Mouse (Mus musculus) activated CD4-positive, CD25-positive, alpha-beta regulatory T cell, adult 4 months (primary cell): ENCODE results near the gene Sowahd. TPM values are rescaled to one million over a fixed set of nuclear protein-coding genes. Genes with fewer than 3 reads are reported as not detected.
A peak's percentile ranks its signal among the peaks of the same experiment; 100 is the strongest.
"Not testable (repeated sequence)": the region's sequence is repeated elsewhere in the genome, so short reads cannot be mapped to it uniquely, and the experiment has no call there.

Experiments
- ATAC-seq: one replicate; pipeline ENCODE4 v1.8.0; 2017
- polyA plus RNA-seq, 2 experiments: library from polyadenylated mRNA; unstranded; fragments of 100-300 nt; shearing (Covaris generic); gene quantifications; one replicate each; pipeline ENCODE4 v1.2.1; 2017

The Sowahd gene
- polyA plus RNA-seq = not detected

DNA sequence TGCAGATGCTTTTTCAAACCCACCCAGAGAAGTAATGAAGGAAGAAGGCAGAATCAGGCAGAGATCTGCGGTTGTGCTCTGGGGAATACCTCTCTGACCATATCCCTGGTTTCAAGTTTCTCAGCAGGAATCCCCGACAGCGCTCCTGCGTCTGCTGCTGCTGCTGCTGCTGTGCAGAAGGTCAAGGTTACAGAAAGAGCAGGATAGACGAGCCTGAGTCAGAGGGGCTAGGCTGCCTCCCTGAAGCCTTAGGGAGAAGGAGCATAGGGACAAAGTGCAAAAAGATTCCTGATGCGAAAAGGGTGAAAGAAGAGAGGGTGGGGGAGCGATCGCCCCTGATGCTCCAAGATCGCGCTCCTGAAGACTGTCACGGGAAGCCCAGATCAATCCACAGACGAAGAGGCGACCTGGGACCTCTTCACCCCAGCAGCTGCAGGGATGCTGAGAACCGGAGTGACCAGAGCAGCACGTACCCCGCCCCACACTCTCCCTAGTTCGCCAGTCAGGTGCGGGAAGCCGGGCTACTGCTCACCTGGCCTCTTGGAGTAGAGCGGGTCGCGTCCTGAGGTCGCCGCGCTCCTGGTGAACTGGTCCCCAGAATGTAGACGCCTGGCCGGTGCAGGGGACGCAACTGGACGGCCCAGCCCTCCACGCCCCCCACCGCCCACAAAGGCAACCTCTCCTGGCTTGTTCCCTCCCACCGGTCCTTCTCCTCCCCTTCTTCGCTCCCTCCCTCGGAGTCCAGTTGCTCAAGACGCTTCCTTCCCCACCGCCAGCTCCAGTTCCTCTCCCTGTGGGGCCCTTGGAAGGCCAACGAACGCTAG, at the start of gene Sowahd:
Gene Sowahd, plus strand, starts transcription at position 780 of the 824 bp plus-strand sequence.
- no peak for ATAC-seq

DNA sequence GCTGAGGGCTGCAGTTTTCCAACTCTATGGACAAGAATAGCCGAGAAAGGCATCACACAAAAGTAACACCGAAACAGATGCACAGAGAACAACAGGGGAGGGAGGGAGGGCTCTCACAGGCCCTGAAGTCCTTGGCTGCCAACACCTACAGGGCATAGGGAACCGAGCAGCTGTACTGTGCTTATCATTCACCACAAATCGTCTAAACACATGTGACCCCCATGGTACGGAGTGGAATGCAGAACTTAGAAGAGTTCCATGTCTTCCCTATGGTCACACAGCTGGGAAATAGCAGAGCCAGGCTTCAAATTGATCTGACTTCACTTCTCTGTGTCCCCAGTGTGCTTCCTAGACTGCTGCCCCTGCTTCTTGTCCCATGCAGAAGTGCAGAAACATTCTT, 34.8 kb upstream of the Sowahd start:
- no peak for ATAC-seq

DNA sequence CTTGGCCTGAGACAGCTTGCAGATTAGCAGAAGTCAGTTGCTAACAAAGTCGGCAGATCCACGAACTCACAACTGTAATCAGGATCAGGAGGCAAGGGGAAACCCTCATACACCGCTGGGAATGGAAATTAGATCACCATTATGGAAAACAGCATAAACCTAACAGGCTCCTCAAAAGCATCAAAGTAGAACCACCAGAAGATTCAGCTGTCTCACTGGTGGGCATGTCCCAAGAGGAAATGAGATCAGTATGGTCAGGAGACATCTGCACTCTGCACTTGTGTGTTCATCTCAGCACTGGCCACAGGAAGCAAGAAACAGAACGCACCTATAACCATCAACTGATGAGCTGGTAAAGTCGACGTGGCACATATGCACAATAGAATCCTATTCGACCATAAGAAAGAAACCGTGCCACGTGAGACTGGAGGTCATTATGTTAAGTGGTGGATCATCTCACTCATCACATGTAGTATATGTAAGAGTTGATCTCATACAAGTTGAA, 30.4 kb upstream of the Sowahd start:
- ATAC-seq = no peak

DNA sequence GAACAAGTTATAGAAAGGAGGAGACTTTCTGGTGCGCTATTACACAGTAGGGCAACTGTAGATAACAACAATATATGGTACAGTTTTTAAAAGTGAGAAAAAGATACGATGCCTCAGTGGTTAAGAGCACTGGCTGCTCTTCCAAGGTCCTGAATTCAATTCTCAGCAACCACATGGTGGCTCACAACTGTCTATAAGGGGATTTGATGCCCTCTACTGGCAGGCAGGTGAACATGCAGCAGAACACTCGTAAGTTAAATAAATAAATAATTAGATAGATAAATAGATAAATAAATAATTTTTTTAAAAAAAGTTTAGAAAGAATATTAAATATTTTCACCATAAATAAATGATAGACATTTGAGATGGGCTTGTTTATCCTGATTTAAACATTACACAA, 29.6 kb upstream of the Sowahd start:
- no peak for ATAC-seq

DNA sequence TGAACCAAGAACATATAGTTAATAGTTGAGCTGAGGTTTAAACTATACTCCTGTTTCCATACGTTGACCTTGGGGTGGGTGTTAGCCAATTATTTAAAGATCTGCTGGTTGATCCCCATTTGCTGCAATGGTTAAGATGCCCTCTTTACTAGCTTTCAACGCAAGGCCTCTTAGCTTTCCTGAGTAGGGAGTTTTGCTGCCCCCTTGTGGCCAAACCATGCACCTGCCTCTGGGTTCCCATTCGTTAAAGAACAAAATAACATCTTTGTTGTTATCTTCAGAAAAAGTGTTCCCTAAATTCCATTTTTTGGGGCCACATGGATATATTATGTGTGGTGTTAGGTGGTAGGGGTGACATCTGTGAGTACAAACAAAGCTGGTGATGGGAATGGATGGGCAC, 26.0 kb upstream of the Sowahd start:
- peak; percentile 40 for ATAC-seq

DNA sequence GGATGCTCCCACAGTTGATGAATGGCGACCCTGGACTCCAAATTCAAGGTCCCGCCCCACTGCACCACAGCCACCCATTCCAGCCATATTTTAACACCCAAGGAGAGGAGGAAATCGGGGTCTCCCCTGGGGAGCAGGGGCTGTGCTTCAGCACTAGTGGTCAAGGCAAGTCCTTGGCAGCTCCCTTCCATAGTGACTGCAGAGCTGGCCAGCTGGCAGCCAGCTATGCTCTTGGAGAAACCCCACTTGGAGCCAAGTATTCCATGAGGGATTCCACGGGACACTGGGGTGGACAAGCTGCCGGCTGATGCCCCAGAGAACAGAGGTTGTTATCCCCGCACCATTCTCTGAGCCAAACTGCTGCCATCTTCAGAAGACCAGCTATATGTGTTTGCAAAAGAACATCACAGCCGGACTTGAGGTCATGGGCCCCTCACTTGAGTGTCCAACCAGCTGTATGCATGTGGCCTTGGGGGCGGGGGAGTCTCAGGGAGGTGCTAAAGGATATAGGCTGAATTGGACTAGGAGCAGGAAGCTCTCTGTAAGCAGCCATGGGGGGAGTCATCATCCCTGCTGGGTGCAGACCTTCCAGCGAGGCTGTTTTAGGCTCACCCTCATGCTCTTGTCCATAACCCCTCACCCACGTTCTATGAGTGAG, 24.9 kb upstream of the Sowahd start:
- ATAC-seq = no peak

DNA sequence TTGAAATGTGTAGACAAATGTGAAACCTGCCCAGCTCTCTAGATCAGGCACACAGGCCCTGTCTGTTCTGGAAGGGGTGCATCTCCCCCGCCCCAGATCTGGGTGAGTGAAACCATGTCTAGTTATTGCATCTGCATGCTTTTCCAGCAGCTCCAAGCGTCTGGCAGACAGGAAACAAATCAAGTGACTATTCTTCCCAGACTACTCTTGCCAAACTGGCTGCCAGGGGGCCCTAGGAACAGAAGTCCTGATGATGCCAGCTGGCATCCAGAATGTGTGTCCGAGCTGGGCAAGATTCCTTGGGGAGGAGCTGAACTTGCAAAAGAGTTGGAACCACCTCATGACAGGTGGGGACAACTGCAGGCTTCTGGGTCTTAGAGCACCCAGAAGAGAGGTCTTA, 20.3 kb upstream of the Sowahd start:
- ATAC-seq = no peak

DNA sequence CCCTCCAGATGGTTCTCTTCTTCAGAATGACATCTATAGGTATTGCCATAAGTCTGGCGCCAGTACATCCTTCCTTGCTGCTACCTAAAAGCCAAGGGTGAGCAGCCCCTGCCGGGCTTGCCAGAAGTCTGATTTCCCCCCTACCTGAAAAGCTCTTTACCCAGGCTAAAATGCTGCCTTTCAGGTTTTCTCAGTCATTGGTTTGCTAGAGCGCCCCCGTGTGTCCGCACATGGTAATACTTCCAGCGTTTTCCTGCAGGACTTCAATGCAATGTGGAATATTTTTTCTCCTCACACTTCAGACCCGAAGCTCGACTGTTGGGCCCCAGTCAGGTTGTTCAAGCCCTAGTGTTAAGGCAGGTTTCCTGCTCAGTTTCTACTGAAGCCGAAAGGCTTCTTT, 5.9 kb upstream of the Sowahd start:
- no peak for ATAC-seq

DNA sequence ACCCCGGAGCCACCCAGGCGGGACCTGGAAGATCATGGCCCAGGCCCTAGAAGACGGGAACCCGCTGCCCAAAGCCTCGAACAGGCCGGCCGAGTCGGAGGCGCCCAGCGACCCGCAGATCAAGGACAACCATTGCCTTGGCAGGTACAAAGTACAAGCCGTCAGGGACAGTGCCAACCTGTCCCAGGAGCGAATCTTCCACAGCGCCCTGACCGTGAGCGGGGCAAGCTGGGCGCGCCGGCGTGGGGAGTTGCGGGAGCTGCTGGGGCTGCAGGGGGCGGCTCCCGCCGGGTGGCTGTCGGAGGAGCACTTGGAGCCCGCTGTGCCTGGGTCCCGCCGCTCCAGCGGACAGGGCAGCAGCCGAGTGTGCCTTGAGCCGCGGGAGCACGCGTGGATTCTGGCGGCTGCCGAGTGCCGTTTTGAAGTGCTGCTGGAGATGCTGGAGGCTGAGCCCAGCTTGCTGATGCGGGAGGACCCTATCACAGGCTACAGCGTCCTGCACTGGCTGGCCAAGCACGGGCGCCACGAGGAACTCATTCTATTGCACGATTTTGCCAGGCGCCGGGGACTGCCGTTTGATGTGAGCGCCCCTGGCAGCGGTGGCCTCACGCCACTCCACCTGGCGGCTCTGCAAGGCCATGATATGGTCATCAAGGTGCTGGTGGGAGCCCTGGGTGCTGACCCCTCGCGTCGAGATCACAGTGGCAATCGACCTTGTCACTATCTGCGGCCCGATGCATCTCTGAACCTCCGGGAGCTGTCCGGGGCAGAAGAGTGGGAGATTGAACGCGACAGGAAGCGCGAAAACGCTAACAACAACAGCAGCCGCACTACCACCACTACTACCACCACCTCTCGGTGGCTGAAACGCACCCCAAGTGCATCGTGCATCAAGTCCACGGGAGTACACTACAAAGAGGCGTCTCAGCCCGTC, 512 bp downstream of the Sowahd start:
- no peak for ATAC-seq

DNA sequence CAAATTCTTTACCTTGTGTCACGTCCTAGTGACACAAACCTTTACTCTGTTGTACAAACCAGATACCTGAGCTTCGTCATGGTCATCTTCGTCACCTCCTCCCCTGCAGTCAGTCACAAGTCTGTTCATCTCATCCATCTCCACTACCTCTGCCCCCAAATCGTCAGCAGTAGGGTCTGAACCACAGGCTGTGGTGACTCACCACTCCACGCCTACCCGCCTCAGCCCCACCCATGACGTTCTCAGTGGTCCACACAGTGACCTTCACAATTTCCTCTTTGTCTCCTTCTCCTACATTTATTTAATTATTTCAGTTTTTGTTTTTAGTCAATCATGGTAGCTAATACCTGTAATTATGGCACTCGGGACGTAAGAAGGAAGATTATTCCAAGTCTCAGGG, 15.3 kb downstream of the Sowahd start:
- no peak for ATAC-seq

DNA sequence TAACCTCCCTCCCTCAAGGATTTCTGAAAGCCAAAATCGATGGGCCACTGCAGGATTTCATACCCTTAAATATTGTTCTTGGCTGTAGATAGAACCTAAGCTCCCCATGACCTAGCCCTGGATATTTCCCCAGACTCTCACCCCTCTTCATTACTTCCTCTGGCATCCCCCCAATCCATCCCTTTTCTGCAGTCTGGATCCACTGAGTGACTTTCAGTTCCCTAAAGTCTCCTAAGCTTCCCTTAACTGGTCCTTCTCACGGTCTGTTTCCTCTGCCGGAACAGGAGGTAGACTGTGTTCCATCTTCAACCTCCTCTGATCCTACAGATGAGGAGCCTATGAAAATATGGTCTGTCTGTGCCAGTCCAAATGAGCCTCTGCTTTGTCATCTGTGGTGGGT, 18.7 kb downstream of the Sowahd start:
- no peak for ATAC-seq

DNA sequence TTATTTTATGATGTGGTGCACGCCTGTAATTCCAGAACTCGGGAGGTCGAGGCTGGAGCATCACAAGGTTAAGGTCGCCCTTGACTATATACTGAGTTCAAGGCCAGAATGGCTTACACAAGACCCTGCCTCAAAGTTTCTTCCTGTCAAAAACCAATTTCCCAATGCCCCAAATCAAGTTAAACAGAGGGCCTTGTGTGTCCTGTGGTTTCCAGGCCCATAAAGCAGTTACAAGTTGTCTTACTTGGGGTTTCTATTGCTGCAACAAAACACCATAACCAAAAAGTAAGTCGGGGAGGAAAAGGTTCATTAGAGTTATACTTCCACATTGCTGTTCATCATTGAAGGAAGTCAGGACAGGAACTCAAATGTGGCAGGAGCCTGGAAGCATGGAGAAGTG, 20.1 kb downstream of the Sowahd start:
- ATAC-seq = no peak

DNA sequence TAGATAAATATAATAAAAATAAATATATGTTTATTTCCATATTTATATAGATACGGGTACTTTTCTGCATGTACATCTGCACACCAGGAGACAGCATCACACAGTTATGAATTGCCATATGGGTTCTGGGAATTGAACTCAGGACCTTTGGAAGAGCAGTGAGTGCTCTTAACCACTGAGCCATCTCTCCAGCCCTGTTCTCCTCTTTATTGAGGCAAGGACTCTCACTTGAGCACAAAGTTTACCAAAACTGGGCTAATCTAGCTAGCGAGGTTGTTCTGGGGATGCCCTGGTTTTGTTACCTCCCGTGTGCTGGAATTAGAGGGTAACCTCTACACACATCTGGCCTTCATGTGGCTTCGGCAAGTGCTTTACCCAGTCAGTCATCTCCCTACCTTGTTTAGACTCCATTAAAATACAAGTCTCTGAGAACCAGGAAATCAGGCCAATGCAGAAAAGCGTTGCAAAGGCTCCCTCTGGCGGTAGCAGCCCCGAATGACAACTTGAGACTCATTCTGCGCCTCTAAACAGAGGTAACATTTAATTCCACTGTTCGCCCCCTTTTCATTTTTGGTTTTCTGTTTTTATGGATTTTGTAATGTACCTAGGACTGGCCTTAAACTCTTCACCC, 25.7 kb downstream of the Sowahd start:
- ATAC-seq = peak; percentile 57

DNA sequence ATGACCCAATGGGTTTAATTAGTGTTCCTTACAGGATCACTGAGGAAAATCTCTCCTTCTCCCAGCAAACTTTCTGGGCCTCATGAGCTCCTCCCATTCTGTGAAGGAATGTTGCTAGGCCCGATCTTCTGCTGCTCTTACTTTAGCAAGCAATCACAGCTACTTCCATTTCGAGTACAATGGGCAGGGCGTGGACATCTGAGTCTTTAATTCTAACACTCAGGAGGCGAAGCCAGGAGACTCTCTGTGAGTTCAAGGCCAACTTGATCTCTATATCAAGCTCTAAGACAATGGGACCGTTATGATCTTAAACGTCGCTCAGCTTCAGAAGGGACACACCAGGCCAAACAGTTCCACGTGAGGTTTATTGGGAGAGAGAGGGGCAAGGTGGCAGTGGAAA, 28.0 kb downstream of the Sowahd start:
- ATAC-seq = no peak

DNA sequence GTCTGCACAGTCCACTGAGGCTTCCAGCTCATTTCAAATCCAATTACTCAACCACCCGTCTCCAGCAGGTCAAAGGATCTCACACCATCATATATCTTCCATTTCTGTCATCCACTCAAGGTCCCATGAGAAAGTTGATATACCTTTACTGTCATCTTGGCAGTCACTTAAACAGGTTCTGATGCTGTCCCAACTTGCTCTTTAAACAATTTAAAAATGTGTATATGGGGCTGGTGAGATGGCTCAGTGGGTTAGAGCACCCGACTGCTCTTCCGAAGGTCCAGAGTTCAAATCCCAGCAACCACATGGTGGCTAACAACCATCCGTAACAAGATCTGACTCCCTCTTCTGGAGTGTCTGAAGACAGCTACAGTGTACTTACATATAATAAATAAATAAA, 31.7 kb downstream of the Sowahd start:
- not testable (repeated sequence) for ATAC-seq

DNA sequence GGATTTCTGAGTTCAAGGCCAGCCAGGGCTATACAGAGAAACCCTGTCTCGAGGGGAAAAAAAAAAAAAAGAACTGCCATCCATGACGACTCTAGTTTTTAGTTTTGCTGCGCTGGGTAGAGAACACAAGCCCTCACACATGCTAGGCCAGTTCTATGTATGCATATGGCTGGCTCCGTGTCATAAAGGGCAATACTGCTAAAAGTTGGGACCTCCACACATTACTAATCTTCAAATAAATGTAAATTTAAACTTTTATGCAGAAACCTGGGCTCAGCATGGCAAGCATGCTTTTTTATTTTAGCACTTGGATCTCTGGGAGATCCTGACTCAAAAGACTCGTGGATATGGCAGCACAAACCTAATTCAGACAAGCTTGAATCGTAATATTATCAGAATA, 32.5 kb downstream of the Sowahd start:
- no peak for ATAC-seq

DNA sequence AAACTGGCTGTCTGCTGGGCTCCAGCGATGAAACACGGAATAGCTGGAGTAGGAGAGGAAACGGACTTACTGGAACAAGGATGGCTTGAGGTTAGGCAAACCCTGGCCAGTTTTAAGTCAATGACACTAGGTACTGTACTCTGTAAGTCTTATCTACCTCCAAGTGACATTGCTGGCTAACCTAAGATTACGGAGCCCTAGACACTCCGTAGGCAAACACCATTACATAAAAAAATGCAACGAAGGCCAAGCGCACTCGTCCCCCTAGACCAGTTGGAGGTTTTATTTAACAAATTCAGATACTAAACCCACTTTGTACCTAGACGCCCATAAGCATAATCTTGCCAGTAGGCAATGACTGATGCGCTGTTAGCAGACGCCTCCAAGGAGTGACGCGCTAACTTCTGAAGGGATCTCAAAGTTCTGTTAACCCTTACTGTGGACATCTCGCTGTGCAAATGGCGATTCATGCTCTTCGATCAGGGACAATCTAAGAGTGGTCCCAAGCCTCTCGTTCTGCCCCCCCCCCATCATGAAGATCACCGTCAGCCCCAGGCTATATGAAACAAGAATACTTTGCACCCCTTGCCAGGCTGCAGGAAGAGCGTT, 35.8 kb downstream of the Sowahd start:
- peak; percentile 11 for ATAC-seq

DNA sequence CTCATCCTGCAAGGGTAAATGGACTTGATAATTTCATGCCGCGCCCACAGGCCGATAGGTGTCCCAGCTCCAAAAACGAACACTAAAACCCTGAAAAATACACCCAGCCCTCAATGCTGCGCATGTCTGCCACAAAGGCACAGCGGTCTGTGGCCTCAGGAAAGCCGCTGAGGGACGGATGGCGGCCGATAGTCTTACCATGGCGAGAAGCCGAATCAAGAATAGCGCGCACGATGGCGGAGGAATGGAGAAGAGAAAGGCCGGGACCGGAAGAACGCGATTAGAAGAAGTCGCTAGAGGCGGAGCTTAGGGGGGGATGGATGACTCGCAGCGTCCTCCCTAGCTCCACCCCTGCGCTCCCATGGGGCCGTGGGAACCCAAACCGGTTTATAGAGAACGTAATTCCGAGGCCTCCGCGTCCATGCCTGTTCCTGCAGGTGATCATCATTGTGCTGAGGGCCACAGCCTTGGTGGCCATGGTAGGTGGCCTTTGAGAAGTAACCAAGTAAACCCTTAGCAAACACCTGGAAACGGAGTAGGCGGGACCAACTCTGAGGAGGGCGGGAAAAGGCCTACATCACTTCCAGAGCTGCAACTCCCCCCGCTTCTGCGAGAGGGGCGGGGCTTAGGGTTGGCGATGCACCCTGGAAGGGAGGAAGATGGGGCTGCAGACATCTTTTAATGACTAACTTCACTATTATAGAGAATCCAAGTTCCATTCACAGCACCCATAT, 36.4 kb downstream of the Sowahd start, which contains the start of gene Rpl39:
Gene Rpl39, minus strand, starts transcription at position 476 of the 734 bp plus-strand sequence.
- ATAC-seq = peak; percentile 90

DNA sequence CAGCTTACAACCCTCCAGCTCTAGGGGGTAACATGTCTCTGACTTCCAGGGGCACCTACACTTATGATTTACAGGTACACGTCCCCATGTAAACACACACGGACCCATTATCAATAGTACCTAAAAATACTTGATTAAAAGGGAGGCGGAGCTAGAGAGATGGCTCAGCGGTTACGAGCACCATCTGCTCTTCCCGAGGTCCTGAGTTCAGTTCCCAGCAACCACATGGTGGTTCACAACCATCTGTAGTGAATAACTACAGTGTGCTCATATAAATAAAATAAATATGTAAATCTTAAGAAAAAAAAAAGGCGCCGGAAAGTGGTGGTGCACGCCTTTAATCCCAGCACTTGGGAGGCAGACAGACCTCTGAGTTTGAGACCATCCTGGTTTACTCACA, 37.0 kb downstream of the Sowahd start:
- peak; percentile 22 for ATAC-seq

DNA sequence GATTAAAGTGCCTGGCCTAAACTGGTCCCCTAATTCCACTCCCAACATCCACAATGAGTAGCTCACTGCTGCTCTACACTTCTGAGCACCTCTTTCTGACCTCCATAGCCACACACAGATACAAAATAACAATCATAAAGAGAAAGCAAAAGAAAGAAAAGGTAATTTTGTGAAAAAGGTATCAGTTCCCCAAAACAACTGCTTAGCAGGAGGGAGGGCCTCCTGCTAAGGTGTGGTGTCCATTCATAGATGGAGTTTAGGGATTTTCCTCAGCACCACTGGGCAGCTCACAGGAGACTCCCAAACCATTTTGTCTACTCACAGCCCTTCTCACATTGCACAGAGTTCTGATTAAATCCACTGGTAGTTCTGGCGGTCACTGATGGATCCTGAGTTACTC, 40.1 kb downstream of the Sowahd start:
- ATAC-seq = no peak

DNA sequence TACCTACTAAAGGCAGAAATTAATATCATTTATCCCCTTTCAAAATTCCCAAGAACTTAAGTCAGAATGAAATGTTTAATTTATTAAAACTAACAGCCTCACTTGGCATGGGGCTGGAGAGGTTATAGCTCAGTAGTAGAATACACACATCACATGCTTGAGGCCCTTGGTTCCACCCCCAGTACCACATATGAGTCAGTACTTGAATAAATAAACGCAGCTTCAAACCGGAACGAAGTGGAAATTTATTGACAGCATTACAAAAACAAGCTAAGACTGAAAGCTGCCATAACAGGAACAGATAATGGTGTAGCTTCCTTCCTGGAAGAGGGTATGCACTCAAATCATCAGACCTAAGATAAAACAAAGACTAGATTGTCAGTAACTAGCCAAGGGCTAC, 42.8 kb downstream of the Sowahd start:
- peak; percentile 87 for ATAC-seq
